Mouse (Mus musculus): ENCODE measurements around the gene Zfp472. TPM values are rescaled to one million over a fixed set of nuclear protein-coding genes. Genes with fewer than 3 reads are reported as not detected.

Gene Zfp472
- polyA plus RNA-seq, 1 experiment from 2014 or later: 11.4 TPM

DNA sequence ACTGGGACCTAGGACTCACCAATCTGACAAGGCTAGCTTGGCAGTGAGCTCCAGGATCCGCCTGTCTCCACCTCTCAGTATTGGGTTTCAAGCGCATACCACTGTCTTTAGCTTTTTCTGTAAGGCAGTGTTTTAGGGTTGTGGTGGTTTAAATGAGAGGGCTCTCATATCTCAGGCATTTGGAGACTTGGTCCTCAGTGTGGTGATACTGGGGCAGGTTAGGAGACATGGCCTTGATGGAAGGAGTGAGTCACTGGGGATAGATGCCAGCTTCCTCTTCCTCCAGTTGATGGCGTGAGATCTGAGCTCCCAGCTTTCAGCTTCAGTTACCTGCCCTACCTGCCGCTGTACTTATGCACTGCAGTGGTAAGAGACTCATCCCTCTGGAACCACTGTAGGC, 25.8 kb upstream of the Zfp472 start:
- H3K4me1 ChIP-seq (ENCODE audit: insufficient read depth): no peaks in the 10 kb centered on the region
- no peak overlapping the region for H3K27ac ChIP-seq (ENCODE audit: low read depth)
- ATAC-seq (ENCODE audit: insufficient read depth): no peak
- H3K36me3 ChIP-seq (ENCODE audit: insufficient read depth): no peaks in the 10 kb centered on the region
- 70% methylated on average over 4 of the region's 4 CpGs for WGBS
- no peak for TF ChIP-seq CTCF (IDR thresholded peaks at IDR 0.05; ENCODE audit: low read depth)
- no peak for DNase-seq
- H3K4me2 ChIP-seq: no peak overlapping the region
- no peaks in the 10 kb centered on the region for H3K27me3 ChIP-seq (ENCODE audit: insufficient read depth, low read length)
- no peak overlapping the region for H3K4me3 ChIP-seq (ENCODE audit: low read depth, low read length)
- no peak overlapping the region for H3K9ac ChIP-seq
- H3K9me3 ChIP-seq (ENCODE audit: low read depth, low read length): no peaks in the 10 kb centered on the region

- Histone ChIP-seq H3K27me3 (ENCODE audit: insufficient read depth, low read length) (no peaks in the 10 kb centered on the region), H3K4me2 (no peak overlapping the region), H3K4me3 (ENCODE audit: low read depth, low read length) (no peak overlapping the region), H3K36me3 (ENCODE audit: insufficient read depth) (no peaks in the 10 kb centered on the region), H3K27ac (ENCODE audit: low read depth) (no peak overlapping the region), H3K9ac (no peak overlapping the region), H3K4me1 (ENCODE audit: insufficient read depth) (0 out of 2 replicates have a peak, but pooled peaks cover 4% of the 10 kb centered on the region), H3K9me3 (ENCODE audit: low read depth, low read length) (no peaks in the 10 kb centered on the region)
- DNase-seq: no peak
- no peak for TF ChIP-seq CTCF (IDR thresholded peaks at IDR 0.05; ENCODE audit: low read depth)
- no peak for ATAC-seq (ENCODE audit: insufficient read depth)
- WGBS: 90% methylated on average over 3 of the region's 3 CpGs
These were observed 22.0 kb upstream of the Zfp472 start for GRCm38 (mm10) chr17:32943661-32944060.

DNA sequence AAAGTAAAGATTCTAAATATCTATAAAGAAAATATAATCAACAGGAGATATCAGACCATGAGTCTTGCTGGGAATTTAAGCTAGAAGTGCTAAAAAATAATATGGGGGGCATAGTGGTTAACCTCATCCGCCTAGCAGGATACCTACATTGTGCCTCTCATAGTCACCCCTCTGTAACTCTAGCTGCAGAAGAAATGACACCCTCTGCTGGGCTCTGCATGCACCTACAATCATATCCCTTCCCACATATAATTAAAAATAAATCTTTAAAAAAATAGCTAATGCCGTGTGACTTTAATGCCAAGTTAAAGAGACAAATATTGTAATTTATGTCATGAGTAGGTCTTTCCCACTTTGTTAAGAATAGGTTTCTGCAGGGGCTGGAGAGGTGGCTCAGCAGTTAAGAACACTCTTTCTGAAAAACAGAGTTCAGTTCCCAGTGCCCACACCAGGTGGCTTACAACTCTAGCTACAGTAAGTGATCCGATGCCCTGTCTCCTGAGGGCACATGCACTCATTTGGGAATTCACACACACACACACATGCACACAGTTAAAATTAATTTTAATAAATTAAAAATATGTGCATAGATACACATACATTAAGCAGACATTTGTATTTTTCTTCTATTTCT, 21.1 kb upstream of the Zfp472 start:
- peak; percentile 15; the same call in 1 of the 2 replicates for TF ChIP-seq CTCF (IDR thresholded peaks at IDR 0.05; ENCODE audit: low read depth)
- Histone ChIP-seq H3K36me3 (ENCODE audit: insufficient read depth) (no peaks in the 10 kb centered on the region), H3K27me3 (ENCODE audit: insufficient read depth, low read length) (no peaks in the 10 kb centered on the region), H3K9ac (no peak overlapping the region), H3K4me1 (ENCODE audit: insufficient read depth) (0 out of 2 replicates have a peak, but pooled peaks cover 4% of the 10 kb centered on the region), H3K27ac (ENCODE audit: low read depth) (no peak overlapping the region), H3K4me2 (no peak overlapping the region), H3K9me3 (ENCODE audit: low read depth, low read length) (no peaks in the 10 kb centered on the region), H3K4me3 (ENCODE audit: low read depth, low read length) (no peak overlapping the region)
- no peak for DNase-seq
- WGBS: 70% methylated on average over 3 of the region's 3 CpGs
- ATAC-seq (ENCODE audit: insufficient read depth): no peak

DNA sequence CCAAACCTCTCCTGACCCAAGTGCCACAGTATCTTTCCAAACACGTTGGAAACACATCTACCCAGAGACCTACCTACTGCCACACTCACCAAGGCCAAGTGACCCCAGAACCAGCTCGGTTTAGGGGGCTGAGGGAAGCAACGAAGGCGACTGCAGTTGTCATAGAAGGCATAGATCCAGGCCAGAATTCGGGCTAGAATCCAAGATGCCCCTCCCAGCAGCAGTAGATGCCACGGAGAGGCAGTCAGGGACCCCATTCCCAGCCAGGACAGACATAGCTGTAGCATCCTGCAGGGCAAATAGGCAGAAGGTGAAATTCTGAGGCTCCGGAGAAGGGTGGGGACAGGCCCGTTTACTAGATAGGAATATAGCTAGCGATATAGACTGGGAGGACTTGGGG, 18.9 kb upstream of the Zfp472 start:
- Histone ChIP-seq H3K27ac (ENCODE audit: low read depth) (peak overlapping the region; percentile 82), H3K4me2 (peak overlapping the region; percentile 86), H3K4me1 (ENCODE audit: insufficient read depth) (0 out of 2 replicates have a peak, but pooled peaks cover 4% of the 10 kb centered on the region), H3K4me3 (ENCODE audit: low read depth, low read length) (peak overlapping the region; percentile 62), H3K9ac (peak overlapping the region; percentile 67), H3K27me3 (ENCODE audit: insufficient read depth, low read length) (no peaks in the 10 kb centered on the region), H3K9me3 (ENCODE audit: low read depth, low read length) (no peaks in the 10 kb centered on the region), H3K36me3 (ENCODE audit: insufficient read depth) (no peaks in the 10 kb centered on the region)
- WGBS: 50% methylated on average over 9 of the region's 9 CpGs
- no peak for TF ChIP-seq CTCF (IDR thresholded peaks at IDR 0.05; ENCODE audit: low read depth)
- ATAC-seq (ENCODE audit: insufficient read depth) (no peak), DNase-seq (no peak)

GRCm38 (mm10) chr17:32947215-32947914, 18.2 kb upstream of the Zfp472 start, which contains the start of gene Cyp4f13:
Cyp4f13 (minus strand) TSS chr17:32947402.
- H3K9ac ChIP-seq: peak within 1 kb of the TSS; percentile 67
- H3K4me2 ChIP-seq: peak within 1 kb of the TSS; percentile 86
- H3K4me1 ChIP-seq (ENCODE audit: insufficient read depth): 0 out of 2 replicates have a peak, but pooled peaks cover 4% of the 10 kb centered on the region
- H3K9me3 ChIP-seq (ENCODE audit: low read depth, low read length): no peaks in the 10 kb centered on the region
- H3K36me3 ChIP-seq (ENCODE audit: insufficient read depth): no peaks in the 10 kb centered on the region
- H3K4me3 ChIP-seq (ENCODE audit: low read depth, low read length): peak within 1 kb of the TSS; percentile 62
- DNase-seq (peak; percentile 98), ATAC-seq (ENCODE audit: insufficient read depth) (peak; percentile 99)
- TF ChIP-seq CTCF (IDR thresholded peaks at IDR 0.05; ENCODE audit: low read depth): no peak
- H3K27me3 ChIP-seq (ENCODE audit: insufficient read depth, low read length): no peaks in the 10 kb centered on the region
- 18% methylated on average over 12 of the region's 12 CpGs for WGBS
- peak within 1 kb of the TSS; percentile 82 for H3K27ac ChIP-seq (ENCODE audit: low read depth)

GRCm38 (mm10) chr17:32950136-32950535, 15.5 kb upstream of the Zfp472 start:
- no peak for TF ChIP-seq CTCF (IDR thresholded peaks at IDR 0.05; ENCODE audit: low read depth)
- DNase-seq (no peak), ATAC-seq (ENCODE audit: insufficient read depth) (no peak)
- no peak overlapping the region for H3K9ac ChIP-seq
- no peak overlapping the region for H3K4me3 ChIP-seq (ENCODE audit: low read depth, low read length)
- no peaks in the 10 kb centered on the region for H3K27me3 ChIP-seq (ENCODE audit: insufficient read depth, low read length)
- H3K27ac ChIP-seq (ENCODE audit: low read depth): no peak overlapping the region
- H3K4me1 ChIP-seq (ENCODE audit: insufficient read depth): 0 out of 2 replicates have a peak, but pooled peaks cover 4% of the 10 kb centered on the region
- no peak overlapping the region for H3K4me2 ChIP-seq
- no peaks in the 10 kb centered on the region for H3K36me3 ChIP-seq (ENCODE audit: insufficient read depth)
- 86% methylated on average over 3 of the region's 3 CpGs for WGBS
- H3K9me3 ChIP-seq (ENCODE audit: low read depth, low read length): no peaks in the 10 kb centered on the region

GRCm38 (mm10) chr17:32951006-32951405, 14.6 kb upstream of the Zfp472 start:
- H3K27me3 ChIP-seq (ENCODE audit: insufficient read depth, low read length): no peaks in the 10 kb centered on the region
- H3K27ac ChIP-seq (ENCODE audit: low read depth): no peak overlapping the region
- no peak for TF ChIP-seq CTCF (IDR thresholded peaks at IDR 0.05; ENCODE audit: low read depth)
- DNase-seq (no peak), ATAC-seq (ENCODE audit: insufficient read depth) (no peak)
- H3K36me3 ChIP-seq (ENCODE audit: insufficient read depth): no peaks in the 10 kb centered on the region
- H3K9ac ChIP-seq: no peak overlapping the region
- H3K4me1 ChIP-seq (ENCODE audit: insufficient read depth): 0 out of 2 replicates have a peak, but pooled peaks cover 4% of the 10 kb centered on the region
- no peak overlapping the region for H3K4me3 ChIP-seq (ENCODE audit: low read depth, low read length)
- no peak overlapping the region for H3K4me2 ChIP-seq
- 77% methylated on average over 11 of the region's 11 CpGs for WGBS
- no peaks in the 10 kb centered on the region for H3K9me3 ChIP-seq (ENCODE audit: low read depth, low read length)

Data from lung, embryonic 14.5 days (tissue).